Mouse (Mus musculus) forebrain, postnatal 0 days (tissue): ENCODE measurements around the gene Bbs2. TPM values are rescaled to one million over a fixed set of nuclear protein-coding genes. Genes with fewer than 3 reads are reported as not detected.

ENCODE experiments used
- ATAC-seq: fragments of 200-750 bp; cut with Nextera tagmentation; 2 replicates; pipeline ENCODE4 v1.8.0; 2017; ENCODE audit warnings: mild to moderate bottlenecking, moderate library complexity
- DNase-seq: peaks from one replicate; pipeline ENCODE4 v3.0.0-alpha.2; 2015
- H3K27ac ChIP-seq: fragments of 300-500 bp; sonication (generic); 2 replicates; pipeline ENCODE4 v1.5.1; 2014; ENCODE audit warnings: low read depth, mild to moderate bottlenecking, antibody characterized with exemption, low read length, moderate library complexity, mixed read lengths
- H3K27me3 ChIP-seq: fragments of 300-500 bp; sonication (generic); 2 replicates; pipeline ENCODE4 v1.6.1; 2014; ENCODE audit warnings: mild to moderate bottlenecking, low read length, mixed read lengths; ENCODE audit not compliant: insufficient read depth
- H3K36me3 ChIP-seq: fragments of 300-500 bp; sonication (generic); 2 replicates; pipeline ENCODE4 v1.6.1; 2014; ENCODE audit warnings: mild to moderate bottlenecking, moderate library complexity; ENCODE audit not compliant: insufficient read depth
- H3K4me1 ChIP-seq: fragments of 300-500 bp; sonication (generic); 2 replicates; pipeline ENCODE4 v1.6.1; 2014; ENCODE audit warnings: antibody characterized with exemption; ENCODE audit not compliant: insufficient read depth
- H3K4me2 ChIP-seq: fragments of 300-500 bp; sonication (generic); 2 replicates; pipeline ENCODE4 v1.6.1; 2014; ENCODE audit warnings: low read depth, mild to moderate bottlenecking, moderate library complexity
- H3K4me3 ChIP-seq: fragments of 300-500 bp; sonication (generic); 2 replicates; pipeline ENCODE4 v1.5.1; 2014; ENCODE audit warnings: low read depth, low read length, mixed read lengths
- H3K9ac ChIP-seq: fragments of 300-500 bp; sonication (generic); 2 replicates; pipeline ENCODE4 v1.6.1; 2014; ENCODE audit warnings: mild to moderate bottlenecking
- H3K9me3 ChIP-seq: fragments of 300-500 bp; sonication (generic); 2 replicates; pipeline ENCODE4 v1.6.1; 2016; ENCODE audit warnings: low read length
- CTCF ChIP-seq: sonication (generic); IDR thresholded peaks from 2 replicates; pipeline ENCODE4 v1.5.1; 2016; ENCODE audit warnings: antibody characterized with exemption, control low read depth, low read depth
- WGBS: fragments of 180-500 bp; shearing (Covaris S2); extraction: QIAGEN DNeasy Blood & Tissue Kit; methylation state at CpG from one replicate; pipeline ENCODE4 v1.1.7; 2014; 5-methylcytosine and 5-hydroxymethylcytosine counted together
- polyA plus RNA-seq: library from polyadenylated mRNA; unstranded; fragments of >200 nt; fragmentation: Nextera tagmentation; extraction: Ambion mirVana; gene quantifications from 2 replicates; pipeline ENCODE4 v1.2.1, GENCODE M21; 2015
- total RNA-seq: library from RNA; depleted of rRNA; stranded (reverse); fragments of >200 nt; gene quantifications from 2 replicates; pipeline ENCODE4 v1.2.3, GENCODE M21; 2014

Bbs2 gene
- total and polyA plus RNA-seq, 2 experiments from 2014 or later, result 14.9 to 22.6 TPM

- no peak overlapping the region for H3K4me3 ChIP-seq
- H3K36me3 ChIP-seq, result no peaks in the 10 kb centered on the region
- no peaks in the 10 kb centered on the region for H3K27me3 ChIP-seq
- DNase-seq (peak; percentile 34), ATAC-seq (no peak)
- 51% methylated on average over 5 of the region's 5 CpGs for WGBS
- H3K4me1 ChIP-seq, result no peaks in the 10 kb centered on the region
- H3K27ac ChIP-seq, result no peak overlapping the region
- no peak overlapping the region for H3K9ac ChIP-seq
- no peaks in the 10 kb centered on the region for H3K9me3 ChIP-seq
- peak; percentile 26; the same call in 1 of the 2 replicates for TF ChIP-seq CTCF
- H3K4me2 ChIP-seq, result no peak overlapping the region
These were observed 5.4 kb upstream of the Bbs2 start for GRCm38 (mm10) chr8:94104146-94104545.

DNA sequence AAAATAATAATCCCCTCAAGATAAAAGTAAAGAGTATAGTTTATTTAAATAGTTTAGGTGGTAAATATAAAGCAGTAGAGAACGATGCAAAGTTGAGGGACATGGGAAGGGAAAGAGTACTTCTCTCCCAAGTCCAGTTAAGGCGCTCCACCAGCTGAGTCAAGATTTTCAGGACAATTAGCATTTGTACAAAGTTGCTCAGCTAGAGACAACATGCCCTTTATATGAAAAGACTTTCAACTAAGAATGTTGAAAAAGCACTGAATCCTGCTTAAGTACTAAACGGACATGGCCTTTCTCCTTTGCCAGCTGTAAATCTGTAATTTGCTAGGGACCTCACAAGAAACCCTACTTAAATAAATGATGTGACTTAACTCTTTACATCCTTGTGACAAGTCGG, 268 bp upstream of the Bbs2 start:
- Histone ChIP-seq H3K4me3 (peak overlapping the region; percentile 60), H3K36me3 (no peaks in the 10 kb centered on the region), H3K4me2 (peak overlapping the region; percentile 63), H3K9ac (peak overlapping the region; percentile 63; the same call in 1 of the 2 replicates), H3K9me3 (no peaks in the 10 kb centered on the region), H3K27me3 (no peaks in the 10 kb centered on the region), H3K27ac (peak overlapping the region; percentile 98), H3K4me1 (no peaks in the 10 kb centered on the region)
- DNase-seq (peak; percentile 45), ATAC-seq (no peak)
- no peak for TF ChIP-seq CTCF
- 21% methylated on average over 4 of the region's 4 CpGs for WGBS

DNA sequence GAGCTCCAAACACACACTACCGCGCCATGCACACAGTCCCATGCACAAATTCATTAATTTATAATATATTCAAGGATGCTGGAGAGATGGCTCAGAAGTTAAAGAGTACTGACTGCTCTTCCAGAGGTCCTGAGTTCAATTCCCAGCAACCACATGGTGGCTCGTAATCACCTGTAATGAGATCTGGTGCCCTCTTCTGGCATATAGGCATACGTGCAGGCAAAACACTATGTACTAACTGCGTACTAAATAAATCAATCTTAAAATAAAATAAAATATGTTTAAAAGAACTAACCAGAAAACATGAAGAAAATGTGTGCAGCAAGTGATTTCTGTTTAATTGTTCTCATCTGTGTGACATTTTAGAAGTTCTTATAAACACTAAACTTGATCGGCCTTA, 4.4 kb downstream of the Bbs2 start:
- no peak overlapping the region for H3K9ac ChIP-seq
- DNase-seq (no peak), ATAC-seq (no peak)
- 86% methylated on average over 6 of the region's 6 CpGs for WGBS
- H3K27ac ChIP-seq, result no peak overlapping the region
- no peaks in the 10 kb centered on the region for H3K27me3 ChIP-seq
- no peak overlapping the region for H3K4me2 ChIP-seq
- H3K36me3 ChIP-seq, result no peaks in the 10 kb centered on the region
- no peak overlapping the region for H3K4me3 ChIP-seq
- no peaks in the 10 kb centered on the region for H3K4me1 ChIP-seq
- H3K9me3 ChIP-seq, result no peaks in the 10 kb centered on the region
- peak; percentile 34; the same call in 1 of the 2 replicates for TF ChIP-seq CTCF

DNA sequence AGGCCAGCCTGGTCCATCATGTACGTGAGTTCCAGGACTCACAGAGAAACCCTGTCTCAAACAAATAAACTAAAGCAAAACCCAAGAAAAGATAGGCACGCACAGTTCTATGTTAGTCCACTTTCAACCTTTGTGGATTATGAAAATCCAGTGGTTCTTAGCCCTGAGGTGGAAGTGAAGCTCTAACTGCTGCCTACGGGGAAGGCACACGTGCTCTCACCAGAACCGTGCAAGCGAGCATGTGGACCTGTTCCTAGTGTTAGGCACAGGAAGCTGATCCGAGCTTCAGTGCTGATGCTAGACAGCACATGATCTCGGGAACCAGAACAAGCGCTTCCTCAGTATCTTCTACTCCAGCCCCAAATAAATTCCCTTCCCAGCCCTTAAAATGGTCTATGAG, 5.9 kb downstream of the Bbs2 start:
- Histone ChIP-seq H3K27me3 (no peaks in the 10 kb centered on the region), H3K4me3 (no peak overlapping the region), H3K9ac (no peak overlapping the region), H3K36me3 (peaks cover 9% of the 10 kb centered on the region; the same call in 1 of the 2 replicates), H3K4me1 (no peaks in the 10 kb centered on the region), H3K27ac (no peak overlapping the region), H3K4me2 (no peak overlapping the region), H3K9me3 (no peaks in the 10 kb centered on the region)
- no peak for DNase-seq
- TF ChIP-seq CTCF, result no peak
- ATAC-seq, result no peak
- 86% methylated on average over 9 of the region's 9 CpGs for WGBS

- Histone ChIP-seq H3K4me3 (no peak overlapping the region), H3K27me3 (no peaks in the 10 kb centered on the region), H3K36me3 (peaks cover 26% of the 10 kb centered on the region), H3K4me2 (no peak overlapping the region), H3K9me3 (no peaks in the 10 kb centered on the region), H3K27ac (no peak overlapping the region), H3K4me1 (no peaks in the 10 kb centered on the region), H3K9ac (no peak overlapping the region)
- no peak for TF ChIP-seq CTCF
- no peak for DNase-seq
- ATAC-seq, result no peak
- WGBS, result 58% methylated on average over 6 of the region's 6 CpGs
These were observed 9.0 kb downstream of the Bbs2 start for GRCm38 (mm10) chr8:94089715-94090114.

DNA sequence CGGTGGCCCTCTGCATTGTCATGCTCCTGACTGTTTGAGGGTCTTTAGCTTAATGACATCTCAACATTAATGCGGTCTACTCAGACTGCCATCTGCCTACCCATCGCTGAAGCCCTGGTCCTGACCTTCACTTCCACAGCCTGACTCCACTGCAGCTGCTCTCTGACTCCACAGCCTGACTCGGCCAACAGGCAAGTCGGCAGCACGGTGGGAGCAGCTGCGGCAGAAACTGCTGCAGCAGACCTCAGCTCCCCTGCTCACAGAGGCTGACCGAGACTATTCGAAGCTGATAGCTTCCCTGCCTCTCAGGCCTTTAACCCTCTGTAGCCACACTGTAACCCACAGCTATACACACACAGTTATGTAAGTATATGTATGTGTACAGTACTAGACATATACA, 10.8 kb downstream of the Bbs2 start:
- no peaks in the 10 kb centered on the region for H3K27me3 ChIP-seq
- no peak overlapping the region for H3K4me2 ChIP-seq
- DNase-seq, result no peak
- 89% methylated on average over 9 of the region's 9 CpGs for WGBS
- no peak for ATAC-seq
- H3K36me3 ChIP-seq, result peaks cover 26% of the 10 kb centered on the region
- H3K4me1 ChIP-seq, result no peaks in the 10 kb centered on the region
- no peak overlapping the region for H3K9ac ChIP-seq
- H3K27ac ChIP-seq, result no peak overlapping the region
- H3K4me3 ChIP-seq, result no peak overlapping the region
- no peak for TF ChIP-seq CTCF
- no peaks in the 10 kb centered on the region for H3K9me3 ChIP-seq

DNA sequence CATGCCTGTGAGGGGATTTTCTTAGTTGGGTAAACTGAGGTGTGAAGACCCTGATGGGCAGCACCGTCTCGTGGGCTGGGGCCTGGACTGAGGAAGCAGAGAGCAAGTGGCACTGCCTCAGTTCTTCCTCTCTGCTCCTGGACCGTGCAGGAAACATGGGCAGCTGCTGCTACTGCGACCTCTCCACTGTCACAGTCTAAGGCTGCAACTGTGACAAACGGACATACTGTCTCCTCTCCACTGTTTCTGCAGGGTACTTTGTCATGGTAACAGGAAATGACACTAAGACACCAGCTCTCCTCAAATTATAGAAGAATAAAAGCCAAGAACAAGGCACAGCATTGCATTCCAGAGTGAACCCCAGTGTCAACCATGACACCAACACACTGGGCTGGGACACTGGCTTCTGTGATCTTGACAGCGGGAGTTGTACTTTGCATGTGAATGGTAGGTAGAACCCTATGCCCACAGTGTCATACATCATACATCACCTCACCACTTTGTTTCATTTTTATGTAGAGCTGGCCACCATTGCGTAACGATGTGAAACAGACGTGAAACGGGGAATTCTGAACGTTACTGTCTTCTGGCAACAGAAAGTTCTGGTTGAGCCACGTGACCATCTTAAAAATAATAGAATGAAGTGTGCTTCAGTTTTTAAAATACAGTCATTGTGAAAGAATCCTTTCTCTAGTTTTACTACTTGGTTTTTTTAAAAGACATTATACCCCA, 22.1 kb downstream of the Bbs2 start:
- DNase-seq (no peak), ATAC-seq (no peak)
- H3K9ac ChIP-seq, result no peak overlapping the region
- no peak for TF ChIP-seq CTCF
- H3K4me2 ChIP-seq, result no peak overlapping the region
- no peaks in the 10 kb centered on the region for H3K4me1 ChIP-seq
- no peak overlapping the region for H3K4me3 ChIP-seq
- peaks cover 17% of the 10 kb centered on the region for H3K36me3 ChIP-seq
- no peak overlapping the region for H3K27ac ChIP-seq
- no peaks in the 10 kb centered on the region for H3K27me3 ChIP-seq
- no peaks in the 10 kb centered on the region for H3K9me3 ChIP-seq
- 90% methylated on average over 12 of the region's 12 CpGs for WGBS
